ENCODE assay signal across 9 mouse cellular contexts in genomic region chr17:21536676-21537075, GRCm38 (mm10). TPM values are rescaled to one million over a fixed set of nuclear protein-coding genes. Genes with fewer than 3 reads are reported as not detected.
DNase-seq lines count a peak whose midpoint lies in the region; ATAC-seq and TF ChIP-seq lines count a peak whose summit lies in the region.
"Had no signal": no experiment of that assay in that cellular context is flagged by ENCODE, and none has a peak within 500 bp of the region (broad histone marks: within the 10 kb centered on the region; RNA-seq: fewer than 3 reads in every experiment).

No protein-coding gene starts in this region.

- no peak for TF ChIP-seq POLR2A in bone marrow macrophage, adult 2 months (IDR thresholded peaks at IDR 0.05; ENCODE audit: borderline replicate concordance, low read depth, low read length)

- DNase-seq in heart, adult 9 months (ENCODE audit: low spot score in 2 of 2) = no peak
- peak; percentile 79 for DNase-seq in 3T3-L1 (ENCODE audit: low read depth, low spot score)
- DNase-seq in CD4-positive, CD25-positive, alpha-beta regulatory T cell, adult 2 months (ENCODE audit: low read depth, low spot score) = peak; percentile 71
- no peak for DNase-seq in midbrain, embryonic 11.5 days (ENCODE audit: low spot score, missing footprints)
- DNase-seq in forebrain, embryonic 10.5 days (ENCODE audit: extremely low spot score, low spot score) = no peak

- peak overlapping the region; percentile 27; the same call in 1 of the 2 replicates for H3K27ac ChIP-seq in heart, embryonic 16.5 days (ENCODE audit: low read length)
- peak overlapping the region; percentile 96 for H3K27ac ChIP-seq in bone marrow macrophage, adult 2 months (ENCODE audit: insufficient read depth, low read depth, low read length)
- H3K27ac ChIP-seq in midbrain, embryonic 11.5 days (ENCODE audit: low read depth, low read length) = no peak overlapping the region
- no peak overlapping the region for H3K27ac ChIP-seq in forebrain, embryonic 10.5 days
- H3K27ac ChIP-seq: hindbrain, embryonic 10.5 days; limb, embryonic 13.5 days had no signal

- H3K9ac ChIP-seq in heart, embryonic 16.5 days (ENCODE audit: low read length) = no peak overlapping the region
- no peak overlapping the region for H3K9ac ChIP-seq in midbrain, embryonic 11.5 days (ENCODE audit: low read length)

- H3K36me3 ChIP-seq in heart, embryonic 16.5 days (ENCODE audit: control insufficient read depth, insufficient read depth) = no peaks in the 10 kb centered on the region
- no peaks in the 10 kb centered on the region for H3K36me3 ChIP-seq in midbrain, embryonic 11.5 days (ENCODE audit: control insufficient read depth, insufficient read depth, low read length)
- no peaks in the 10 kb centered on the region for H3K36me3 ChIP-seq in forebrain, embryonic 10.5 days (replicated peaks)
- H3K36me3 ChIP-seq: hindbrain, embryonic 10.5 days; limb, embryonic 13.5 days had no signal

- peak overlapping the region; percentile 83; the same call in 1 of the 2 replicates for H3K4me2 ChIP-seq in heart, embryonic 16.5 days (ENCODE audit: low read depth, low read length)
- H3K4me2 ChIP-seq in midbrain, embryonic 11.5 days = no peak overlapping the region

- H3K4me3 ChIP-seq in heart, embryonic 16.5 days (ENCODE audit: low read length) = no peak overlapping the region
- peak overlapping the region; percentile 99 for H3K4me3 ChIP-seq in bone marrow macrophage, adult 2 months (ENCODE audit: insufficient read depth, low read length)
- no peak overlapping the region for H3K4me3 ChIP-seq in midbrain, embryonic 11.5 days (ENCODE audit: low read depth, low read length)
- no peak overlapping the region for H3K4me3 ChIP-seq in forebrain, embryonic 10.5 days

- H3K4me1 ChIP-seq in heart, embryonic 16.5 days (ENCODE audit: control insufficient read depth, insufficient read depth, low read length) = peaks cover 15% of the 10 kb centered on the region
- H3K4me1 ChIP-seq in bone marrow macrophage, adult 2 months (ENCODE audit: control insufficient read depth, insufficient read depth, low read length) = peaks cover 23% of the 10 kb centered on the region
- peaks cover 5% of the 10 kb centered on the region; the same call in 1 of the 2 replicates for H3K4me1 ChIP-seq in midbrain, embryonic 11.5 days (ENCODE audit: control insufficient read depth, insufficient read depth, low read length)
- peaks cover 28% of the 10 kb centered on the region for H3K4me1 ChIP-seq in forebrain, embryonic 10.5 days

- H3K27me3 ChIP-seq in heart, embryonic 16.5 days (ENCODE audit: control insufficient read depth, insufficient read depth, low read length) = no peaks in the 10 kb centered on the region
- H3K27me3 ChIP-seq in midbrain, embryonic 11.5 days (ENCODE audit: control insufficient read depth, insufficient read depth, low read length) = no peaks in the 10 kb centered on the region
- H3K27me3 ChIP-seq in forebrain, embryonic 10.5 days (ENCODE audit: poor library complexity, severe bottlenecking) = no peaks in the 10 kb centered on the region
- H3K27me3 ChIP-seq: limb, embryonic 13.5 days had no signal

- no peak for TF ChIP-seq CTCF in bone marrow macrophage, adult 2 months (IDR thresholded peaks at IDR 0.05; ENCODE audit: low read depth, low read length)

- H3K9me3 ChIP-seq in heart, embryonic 16.5 days (replicated peaks; ENCODE audit: control insufficient read depth, low read length) = no peaks in the 10 kb centered on the region
- no peaks in the 10 kb centered on the region for H3K9me3 ChIP-seq in midbrain, embryonic 11.5 days (ENCODE audit: control insufficient read depth, low read length)
- H3K9me3 ChIP-seq in forebrain, embryonic 10.5 days = 0 out of 2 replicates have a peak, but pooled peaks cover 3% of the 10 kb centered on the region
- H3K9me3 ChIP-seq: hindbrain, embryonic 10.5 days; limb, embryonic 13.5 days had no signal

- ATAC-seq in heart, embryonic 16.5 days (replicated peaks; ENCODE audit: extremely low read depth, insufficient read depth, low FRiP score) = no peak
- ATAC-seq in midbrain, embryonic 11.5 days (ENCODE audit: low FRiP score) = no peak

- 46% methylated on average over 2 of the region's 2 CpGs for WGBS in heart, embryonic 16.5 days
- 88% methylated on average over 2 of the region's 2 CpGs for WGBS in midbrain, embryonic 11.5 days
- WGBS in forebrain, embryonic 10.5 days = 71% methylated on average over 2 of the region's 2 CpGs

RNA-seq across cellular contexts. Expression of gene Zfp52, which starts 1.3 kb away (rescaled TPM):
- 4.3 and 4.9 TPM in 2 replicates for polyA plus RNA-seq in heart, embryonic 16.5 days (2015; fragmentation: Nextera tagmentation; extraction: Ambion mirVana)
- 26.4 and 29.3 TPM in 2 replicates for polyA plus RNA-seq in bone marrow macrophage, adult 2 months (2012; ENCODE audit: insufficient read depth, insufficient read length, missing spikeins)
- 1.6 TPM in 2 replicates for polyA plus RNA-seq in midbrain, embryonic 11.5 days (2014; fragmentation: Nextera tagmentation; extraction: Ambion mirVana)
- 2.0 and 2.1 TPM in 2 replicates for polyA plus RNA-seq in forebrain, embryonic 10.5 days (2016; fragmentation: Nextera tagmentation; extraction: Ambion mirVana)

RNA-seq across cellular contexts. Expression of gene Zfp948, which starts 30.1 kb away (rescaled TPM):
- 10.9 and 13.2 TPM in 2 replicates for polyA plus RNA-seq in heart, embryonic 16.5 days (2015; fragmentation: Nextera tagmentation; extraction: Ambion mirVana)
- polyA plus RNA-seq in bone marrow macrophage, adult 2 months (2012; ENCODE audit: insufficient read depth, insufficient read length, missing spikeins) = 9.3 and 9.7 TPM in 2 replicates
- polyA plus RNA-seq in midbrain, embryonic 11.5 days (2014; fragmentation: Nextera tagmentation; extraction: Ambion mirVana) = 19.5 and 21.3 TPM in 2 replicates
- polyA plus RNA-seq in forebrain, embryonic 10.5 days (2016; fragmentation: Nextera tagmentation; extraction: Ambion mirVana) = 13.9 and 14.5 TPM in 2 replicates

RNA-seq across cellular contexts. Expression of gene Zfp53, which starts 47.9 kb away (rescaled TPM):
- 5.6 and 6.9 TPM in 2 replicates for polyA plus RNA-seq in heart, embryonic 16.5 days (2015; fragmentation: Nextera tagmentation; extraction: Ambion mirVana)
- polyA plus RNA-seq in bone marrow macrophage, adult 2 months (2012; ENCODE audit: insufficient read depth, insufficient read length, missing spikeins) = 13.5 and 13.8 TPM in 2 replicates
- polyA plus RNA-seq in midbrain, embryonic 11.5 days (2014; fragmentation: Nextera tagmentation; extraction: Ambion mirVana) = 10.9 and 12.4 TPM in 2 replicates
- 9.7 and 11.3 TPM in 2 replicates for polyA plus RNA-seq in forebrain, embryonic 10.5 days (2016; fragmentation: Nextera tagmentation; extraction: Ambion mirVana)

Comparison
In these comparisons a context has a peak if more than half of its experiments do, and no peak if none do; other contexts are left out.
1. H3K27ac ChIP-seq: peak in heart, embryonic 16.5 days (single experiment) and bone marrow macrophage, adult 2 months (single experiment); none in midbrain, embryonic 11.5 days (single experiment) and forebrain, embryonic 10.5 days (single experiment).
2. DNase-seq: peak in 3T3-L1 (single experiment) and CD4-positive, CD25-positive, alpha-beta regulatory T cell, adult 2 months (single experiment); none in heart, adult 9 months (0 of 2), midbrain, embryonic 11.5 days (single experiment) and forebrain, embryonic 10.5 days (single experiment).